Mouse (Mus musculus): ENCODE measurements at regions not wholly inside any gene's neighbourhood (a gene's known extent, or its start where the extent isn't known, plus 50 kb on each side); places are given as distances from the start of the nearest gene placed in this dataset.
A peak's percentile ranks its signal among the peaks of the same experiment; 100 is the strongest.

DNA sequence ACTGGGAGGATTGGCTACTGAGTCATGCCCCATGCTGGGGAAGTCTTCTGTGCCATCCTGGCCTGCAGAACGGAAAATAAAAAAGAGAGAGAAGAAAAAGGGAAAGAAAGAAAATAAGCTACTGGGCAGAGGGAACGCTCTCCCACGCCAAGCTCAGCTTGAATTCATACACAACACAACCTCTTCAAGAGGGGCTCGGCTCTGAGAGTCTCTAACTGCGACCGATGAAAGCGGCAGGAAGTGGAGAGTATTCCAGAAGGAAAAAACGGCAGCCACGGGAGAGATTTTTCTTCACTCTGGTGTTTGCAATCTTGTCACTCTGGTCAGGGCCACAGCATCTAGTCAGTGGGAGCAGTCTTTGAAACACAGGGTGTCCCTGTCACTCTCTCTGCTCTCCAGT, 358.6 kb downstream of the Sox9 start:
- DNase-seq = no peak

GRCm38 (mm10) chr11:113142816-113143215, 360.8 kb downstream of the Sox9 start:
- no peak for DNase-seq

DNA sequence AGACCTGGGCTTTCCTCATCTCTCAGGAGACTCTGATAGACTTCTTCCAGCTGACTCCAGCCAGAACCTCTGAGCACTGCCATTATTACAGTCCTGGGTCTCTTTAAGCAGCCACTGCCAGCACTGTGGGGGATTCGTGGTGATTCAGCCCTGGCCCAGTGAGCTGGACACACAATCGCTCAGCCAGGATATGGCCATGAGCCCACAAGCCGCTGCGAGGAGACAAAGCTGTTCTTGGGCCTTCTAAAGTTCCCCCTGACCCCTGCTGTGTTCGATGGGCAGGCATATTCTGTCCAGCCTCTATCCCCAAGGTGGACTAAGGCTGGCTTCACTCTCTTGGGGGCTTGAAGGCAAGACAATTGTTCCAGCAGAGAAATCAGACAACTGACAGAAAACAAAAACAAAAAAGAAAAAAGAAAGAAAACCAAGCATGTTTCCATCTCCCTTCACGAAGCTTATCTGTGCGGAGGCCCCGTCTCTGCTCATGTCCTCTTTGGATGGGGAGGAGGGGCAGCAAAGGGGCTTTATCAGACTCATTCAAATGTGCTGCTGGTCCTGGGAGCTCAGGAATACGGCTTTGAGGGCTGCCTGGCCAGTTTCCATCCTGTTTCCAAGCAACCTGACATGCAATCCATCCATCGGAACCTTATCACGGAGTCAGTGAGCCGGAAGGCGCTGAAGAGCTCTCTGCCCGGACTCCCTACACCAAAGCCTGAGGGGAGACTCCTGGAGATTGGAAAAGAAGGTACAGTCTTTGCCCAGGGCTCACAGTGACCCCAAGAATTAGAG, 362.0 kb downstream of the Sox9 start:
- no peak for DNase-seq

GRCm38 (mm10) chr11:113145721-113146120, 363.7 kb downstream of the Sox9 start:
- no peak for DNase-seq

- DNase-seq = no peak
These were observed 364.7 kb downstream of the Sox9 start for GRCm38 (mm10) chr11:113146762-113147161.

- DNase-seq = no peak
These were observed 365.6 kb downstream of the Sox9 start for GRCm38 (mm10) chr11:113147535-113148197.

DNA sequence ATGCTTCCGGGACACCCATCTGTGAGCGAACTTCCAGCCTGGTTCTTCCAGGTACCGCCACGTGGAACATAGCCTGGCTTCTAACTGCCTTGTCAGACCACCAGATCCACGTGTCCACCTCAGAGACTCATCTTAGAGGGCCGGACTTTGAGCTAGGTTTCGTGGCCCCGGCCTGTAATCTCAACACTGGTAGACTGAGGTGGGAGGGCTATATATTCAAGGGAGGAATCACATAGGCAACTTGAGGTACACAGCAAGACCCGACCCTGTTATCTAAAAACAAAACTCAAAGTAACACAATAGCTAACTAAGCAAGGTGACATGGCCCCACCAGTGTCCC, 366.1 kb downstream of the Sox9 start:
- DNase-seq = no peak

GRCm38 (mm10) chr11:113155515-113155914, 373.5 kb downstream of the Sox9 start:
- no peak for DNase-seq

DNA sequence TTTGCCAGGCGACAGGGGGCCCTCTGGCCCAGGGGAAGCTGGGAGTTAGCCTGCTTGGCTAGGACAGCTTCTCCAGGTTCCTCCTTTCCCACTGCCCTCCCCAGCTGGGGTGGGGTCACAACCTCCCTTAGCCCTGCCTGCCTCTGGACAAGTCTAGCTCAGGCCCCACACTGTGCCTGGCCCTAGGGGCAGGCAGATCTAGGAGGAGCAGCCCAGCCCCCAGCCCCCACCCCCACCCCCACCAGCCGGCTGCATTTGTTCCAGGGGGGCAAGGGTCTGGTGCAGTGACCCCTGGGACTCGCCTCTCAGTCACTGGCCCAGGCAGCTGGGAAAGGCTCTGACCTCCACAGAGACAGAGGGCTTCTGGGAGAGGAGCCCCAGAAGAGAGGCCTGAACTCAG, 381.9 kb downstream of the Sox9 start:
- DNase-seq = no peak

- no peak for DNase-seq
These were observed 382.5 kb downstream of the Sox9 start for GRCm38 (mm10) chr11:113164510-113164909.

DNA sequence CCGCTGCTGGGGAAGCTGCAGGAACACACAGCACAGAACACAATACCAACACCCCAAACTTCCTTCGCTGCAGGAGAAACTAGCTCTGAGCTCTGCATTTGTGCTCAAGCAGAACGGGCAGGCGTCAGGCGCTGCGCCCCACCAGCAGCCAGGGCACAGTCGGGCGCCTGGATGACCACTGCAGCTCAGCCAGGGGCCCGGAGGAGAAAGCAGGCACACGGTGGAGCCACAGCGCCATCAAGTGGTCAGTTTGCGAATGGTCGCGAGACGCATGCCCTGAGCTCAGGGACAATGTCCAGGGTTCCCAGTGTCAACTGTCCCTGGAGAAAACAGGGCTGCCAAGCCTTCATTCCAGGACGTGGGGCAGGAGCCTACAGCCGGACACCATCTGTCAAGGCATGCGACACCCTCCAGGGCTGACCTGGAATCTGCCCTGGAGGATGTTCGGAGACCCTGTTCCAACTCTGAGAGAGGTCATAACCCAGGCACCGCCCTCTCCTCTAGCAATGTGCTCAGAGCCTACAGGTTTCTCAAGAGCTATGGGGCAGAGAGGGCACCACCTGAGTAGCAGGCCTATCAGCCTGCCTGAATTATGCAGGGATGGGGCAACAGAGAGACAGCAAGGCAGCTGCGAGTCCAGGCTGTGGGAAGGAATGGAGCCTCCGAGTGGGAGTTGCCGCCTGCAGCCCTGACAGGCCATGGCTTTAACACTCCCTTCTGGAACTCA, 383.2 kb downstream of the Sox9 start:
- peak; percentile 26 for DNase-seq

DNA sequence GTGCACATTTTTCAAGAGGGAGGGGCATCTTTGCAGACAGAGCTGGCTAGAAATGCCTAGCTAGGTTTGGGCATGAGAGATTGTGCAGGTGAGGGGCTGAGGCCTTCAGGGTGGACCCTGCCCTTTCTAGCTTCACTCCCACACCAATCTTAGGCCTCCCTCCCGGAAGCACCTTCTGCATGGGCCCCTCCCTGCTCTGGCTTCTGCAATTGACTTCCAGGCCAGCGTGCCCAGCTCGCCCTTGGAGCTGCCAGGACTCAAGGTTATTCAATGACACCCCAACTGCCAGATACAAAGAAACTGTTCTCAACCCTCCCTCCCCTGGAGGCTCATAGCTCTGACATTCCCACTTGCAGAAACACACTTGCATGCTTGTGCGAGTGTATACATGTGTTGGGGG, 384.5 kb downstream of the Sox9 start:
- no peak for DNase-seq

DNA sequence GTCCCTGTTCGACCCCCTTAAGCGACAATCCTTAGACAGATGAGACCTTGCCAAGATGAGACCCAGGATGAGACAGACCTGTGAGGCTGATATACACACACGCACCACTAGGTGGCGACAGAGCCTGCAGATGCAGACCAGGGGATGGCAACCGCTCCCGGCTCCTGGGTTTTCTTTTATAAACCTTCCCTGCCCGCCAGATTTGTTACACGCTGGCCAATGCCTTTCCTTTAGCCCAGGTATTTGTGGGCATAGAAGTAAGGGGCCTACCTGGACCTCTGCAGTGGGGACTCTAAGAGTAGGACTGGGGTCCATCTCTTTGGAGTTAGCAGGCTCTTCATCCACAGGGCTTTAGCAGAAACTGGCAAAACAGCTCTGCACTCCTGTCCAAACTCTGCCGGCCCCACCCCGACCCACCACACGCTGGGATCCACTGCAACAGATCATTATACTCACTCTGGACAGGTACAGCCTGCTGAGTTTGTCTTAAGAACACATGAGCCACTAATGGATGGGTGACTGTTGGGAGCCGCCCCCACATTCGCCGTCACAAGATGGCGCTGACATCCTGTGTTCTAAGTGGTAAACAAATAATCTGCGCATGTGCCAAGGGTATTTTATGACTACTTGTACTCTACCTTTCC, 390.6 kb downstream of the Sox9 start:
- peak; percentile 77 for DNase-seq

GRCm38 (mm10) chr11:113173317-113173716, 391.3 kb downstream of the Sox9 start:
- peak; percentile 22 for DNase-seq

DNA sequence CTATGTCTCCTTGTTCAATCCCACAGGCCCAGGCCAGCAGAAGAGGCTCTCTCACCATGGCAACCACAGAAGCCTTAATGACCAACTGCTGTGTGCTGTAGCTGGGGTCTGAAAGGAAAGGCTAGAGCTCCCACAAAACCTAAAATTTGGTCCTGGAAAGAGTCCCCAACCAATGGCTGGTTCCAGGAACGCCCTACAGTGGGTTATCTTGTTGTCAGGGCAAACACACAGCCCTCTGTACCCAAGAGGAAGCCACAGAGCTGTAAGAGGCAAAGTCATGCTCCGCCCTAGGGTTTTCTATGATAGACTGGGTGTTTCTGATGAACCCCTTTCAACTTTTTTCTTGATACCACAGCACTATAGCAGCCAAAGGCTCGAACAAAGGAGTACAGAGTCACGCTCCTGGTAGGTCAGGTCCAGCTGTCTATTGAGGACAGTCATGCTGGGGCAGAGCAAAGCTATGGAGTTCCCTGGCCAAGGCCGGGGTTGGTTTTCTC, 392.0 kb downstream of the Sox9 start:
- peak; percentile 47 for DNase-seq

DNA sequence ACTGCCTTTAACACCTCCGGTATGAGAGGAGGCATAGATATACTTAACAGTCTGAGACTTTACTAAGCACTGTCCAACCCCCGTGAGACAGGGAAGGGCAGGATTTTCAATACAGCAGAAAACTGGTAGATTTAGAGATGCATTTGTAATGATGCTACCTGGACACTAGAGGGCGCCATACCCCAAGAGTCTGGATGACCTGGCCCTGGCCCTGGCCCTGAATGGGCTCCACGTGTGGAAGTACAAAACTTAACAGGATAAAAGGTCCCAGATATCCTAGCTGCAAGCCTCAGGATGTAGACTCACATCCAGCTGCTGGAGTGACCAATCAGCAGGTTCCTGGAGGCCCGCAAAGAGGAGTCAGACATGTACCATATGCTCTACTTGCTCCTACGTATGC, 393.3 kb downstream of the Sox9 start:
- DNase-seq = peak; percentile 44

DNA sequence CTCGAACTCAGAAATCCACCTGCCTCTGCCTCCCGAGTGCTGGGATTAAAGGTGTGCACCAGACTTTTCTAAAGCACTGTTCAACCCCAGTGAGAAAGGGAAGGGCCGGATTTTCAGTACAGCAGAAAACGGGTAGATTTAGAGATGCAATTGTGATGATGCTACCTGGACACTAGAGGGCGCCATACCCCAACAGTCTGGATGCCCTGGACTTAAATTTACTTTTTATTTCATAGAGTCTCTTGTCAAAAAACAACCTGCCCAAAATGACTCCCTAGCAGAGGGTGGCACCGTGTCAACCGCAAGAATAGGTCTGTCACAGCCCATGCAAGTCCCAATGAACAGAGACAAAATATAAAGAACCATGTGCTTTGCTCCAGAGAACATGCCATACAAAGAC, 394.2 kb downstream of the Sox9 start:
- DNase-seq = peak; percentile 50

- DNase-seq = no peak
These were observed 396.4 kb downstream of the Sox9 start for GRCm38 (mm10) chr11:113178375-113178774.

GRCm38 (mm10) chr11:113180008-113180407, 398.0 kb downstream of the Sox9 start:
- no peak for DNase-seq

DNA sequence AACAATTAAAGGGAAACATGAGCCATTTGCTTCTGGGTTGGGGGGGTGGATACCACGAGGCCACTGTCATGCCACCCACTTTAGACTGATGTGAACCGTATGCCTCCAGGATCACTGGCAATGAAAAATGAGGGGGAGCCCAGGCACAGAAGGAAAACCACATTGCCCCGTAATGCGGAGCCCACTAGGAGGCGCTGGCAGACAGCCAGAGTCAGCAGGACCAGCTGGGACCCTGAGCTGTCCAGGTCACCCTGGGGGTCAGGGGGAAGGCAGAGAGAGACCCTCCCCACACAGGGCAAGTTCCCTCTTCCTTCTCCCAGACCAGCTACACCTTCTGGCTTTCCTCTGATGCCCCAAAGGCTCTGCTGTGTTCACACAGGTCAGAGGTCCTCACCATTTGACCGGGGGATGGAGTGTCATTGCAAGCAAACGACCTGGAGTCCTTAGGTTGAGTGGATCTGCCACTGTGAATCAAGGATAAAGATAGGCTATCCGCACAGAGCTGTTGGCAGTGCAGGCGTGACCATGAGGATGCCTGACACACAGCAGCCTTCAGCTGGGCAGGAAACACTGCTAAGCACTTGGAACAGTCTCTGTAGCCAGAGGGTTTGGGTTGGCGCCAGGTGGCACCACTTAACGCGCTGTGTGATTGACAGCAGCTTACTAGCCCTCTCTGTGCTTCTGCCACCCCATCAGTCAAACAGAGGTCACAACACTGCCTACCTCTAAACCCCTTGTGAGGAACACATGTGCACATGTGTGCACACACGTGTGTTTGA, 400.2 kb downstream of the Sox9 start:
- DNase-seq = no peak

GRCm38 (mm10) chr11:113183556-113183955, 401.5 kb downstream of the Sox9 start:
- no peak for DNase-seq

- DNase-seq = no peak
These were observed 402.1 kb downstream of the Sox9 start for GRCm38 (mm10) chr11:113184095-113184494.

Data from thymus, postnatal 25 days (tissue).